Mouse (Mus musculus) ES-E14 (cell line): Measurements from ENCODE around the gene Eno4.

Experiments used
- HCFC1 ChIP-seq: IDR thresholded peaks from 2 replicates; pipeline ENCODE4 v1.6.1; 2012; ENCODE audit warnings: low read length, inconsistent platforms, borderline replicate concordance; ENCODE audit not compliant: insufficient read depth
- ZC3H11A ChIP-seq: IDR thresholded peaks from 2 replicates; pipeline ENCODE4 v1.6.1; 2012; ENCODE audit warnings: low read depth, mild to moderate bottlenecking, inconsistent platforms, low read length, borderline replicate concordance
- ZNF384 ChIP-seq: IDR thresholded peaks from 2 replicates; pipeline ENCODE4 v1.6.1; 2012; ENCODE audit warnings: low read depth, low read length, inconsistent platforms

- TF ChIP-seq ZC3H11A (no peak), HCFC1 (no peak), ZNF384 (no peak)
These were observed 30.9 kb downstream of the Eno4 start for GRCm38 (mm10) chr19:58974126-58974525.
